Mouse (Mus musculus) A20 (cell line): Measurements from ENCODE around the gene Bpifa1.
"Not testable (repeated sequence)": the region's sequence is repeated elsewhere in the genome, so short reads cannot be mapped to it uniquely, and the experiment has no call there.

Source experiments
- DNase-seq: peaks from one replicate; pipeline ENCODE4 v3.0.0-alpha.2; 2011; ENCODE audit warnings: low read depth, low spot score

Bpifa1 gene

DNA sequence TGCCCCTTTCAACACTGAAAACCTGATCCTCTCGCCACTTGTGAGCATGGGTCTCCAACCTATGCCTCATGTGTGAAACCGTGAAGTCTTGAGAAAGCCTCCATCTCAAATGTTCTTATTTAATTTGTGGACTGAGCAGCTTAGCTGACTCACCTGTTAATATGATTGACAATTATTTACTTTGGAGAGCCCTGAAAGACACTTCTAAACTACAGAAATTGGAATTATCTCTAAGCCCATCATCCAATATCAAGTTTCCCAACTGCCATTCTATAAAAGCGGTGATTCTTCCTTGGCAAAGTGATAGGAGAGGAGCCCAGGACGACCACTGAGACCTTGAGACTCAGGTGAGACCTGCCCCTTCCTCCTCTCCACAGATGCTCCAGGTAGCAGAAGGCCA lies at the start of gene Bpifa1:
Gene Bpifa1, plus strand, starts transcription at position 301 of the 400 bp plus-strand sequence.
- DNase-seq, result no peak

GRCm38 (mm10) chr2:154097734-154098133 lies 44.9 kb upstream of the Bpifa1 start:
- DNase-seq, result peak; percentile 31

GRCm38 (mm10) chr2:154117381-154117780 lies 25.3 kb upstream of the Bpifa1 start:
- no peak for DNase-seq

- no peak for DNase-seq
Measured at GRCm38 (mm10) chr2:154130120-154130519, 12.6 kb upstream of the Bpifa1 start, which contains the start of gene Bpifa3. Gene Bpifa3, plus strand, starts transcription at chr2:154130336.

- DNase-seq, result no peak
Measured at GRCm38 (mm10) chr2:154143735-154144134, 1.1 kb downstream of the Bpifa1 start.

GRCm38 (mm10) chr2:154147496-154147895 lies 4.8 kb downstream of the Bpifa1 start:
- DNase-seq, result no peak

GRCm38 (mm10) chr2:154158433-154158832 lies 15.8 kb downstream of the Bpifa1 start:
- peak; percentile 65 for DNase-seq

DNA sequence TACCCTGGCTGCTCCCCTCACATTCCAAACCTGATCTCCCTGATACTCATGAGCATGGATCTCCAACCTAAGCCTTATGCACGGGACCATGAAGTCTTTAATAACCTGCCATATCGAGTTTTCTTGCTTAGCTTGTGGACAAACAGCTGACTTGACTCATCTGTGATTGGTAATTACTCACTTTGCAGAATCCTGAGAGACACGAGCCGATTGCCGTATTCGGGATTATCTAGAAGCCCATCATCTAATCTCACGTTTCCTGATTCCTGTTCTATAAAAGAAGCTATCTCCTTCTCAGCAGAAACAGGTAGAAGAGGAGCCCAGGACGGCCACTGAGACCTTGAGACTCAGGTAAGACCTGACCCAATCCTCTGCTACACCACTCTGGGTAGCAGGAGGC lies 19.6 kb downstream of the Bpifa1 start, which contains the start of gene Bpifa5:
Gene Bpifa5, plus strand, starts transcription at position 301 of the 400 bp plus-strand sequence.
- DNase-seq, result no peak

DNA sequence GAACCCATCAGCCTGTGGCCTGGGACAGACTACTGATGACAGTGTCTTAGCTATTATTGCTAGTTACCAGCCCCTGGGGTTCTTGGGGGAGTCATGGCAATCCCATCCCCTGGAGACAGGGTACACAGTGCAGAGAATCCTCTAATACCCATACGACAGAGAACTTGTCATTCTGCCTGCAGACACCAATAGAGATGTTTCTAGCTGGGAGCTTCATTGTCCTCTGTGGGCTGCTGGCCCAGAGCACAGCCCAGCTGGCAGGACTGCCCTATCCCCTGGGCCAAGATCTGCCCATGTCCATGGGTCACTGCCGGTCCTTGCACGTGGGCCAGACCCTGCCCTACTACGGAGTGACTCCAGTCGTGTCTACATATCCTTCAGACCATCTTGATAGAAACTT lies 20.6 kb downstream of the Bpifa1 start:
- DNase-seq, result no peak

DNA sequence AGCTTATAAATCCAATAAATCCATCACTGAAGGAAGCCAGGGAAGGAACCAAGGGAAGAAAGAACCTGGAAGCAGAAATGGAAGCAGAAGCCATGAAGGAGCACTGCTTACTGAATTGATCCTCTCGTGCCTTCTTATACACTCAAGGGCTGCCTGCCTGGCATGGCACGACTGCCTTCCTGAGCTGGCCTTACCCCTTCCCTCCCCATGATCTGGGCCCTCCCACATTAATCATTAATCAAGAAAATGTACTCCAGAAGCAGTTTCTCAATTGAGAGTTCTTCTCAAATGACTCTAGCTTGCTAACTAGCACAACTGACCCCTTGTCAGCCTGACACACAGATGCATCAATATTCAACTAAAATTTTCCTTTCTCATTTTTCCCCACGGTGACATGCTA lies 26.5 kb downstream of the Bpifa1 start:
- DNase-seq, result no peak

DNA sequence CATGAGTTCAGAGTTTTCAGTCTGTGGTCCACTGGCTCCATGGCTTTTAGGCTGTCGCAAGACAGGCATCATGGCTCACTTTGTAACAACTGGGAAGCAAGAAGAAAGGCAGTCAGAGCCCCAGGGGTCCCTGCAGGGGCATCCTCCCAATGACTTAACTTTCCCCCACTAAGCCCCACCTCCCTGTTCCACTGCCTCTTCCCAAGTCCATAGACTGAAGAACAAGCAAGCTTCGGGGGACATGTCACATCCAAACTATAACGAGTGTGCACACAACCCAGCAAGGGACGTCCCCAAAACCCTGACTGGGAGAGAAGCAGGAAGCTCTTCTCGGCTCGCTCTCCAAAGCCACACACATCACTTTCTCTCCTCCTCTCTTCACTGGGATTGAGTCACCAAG lies 28.9 kb downstream of the Bpifa1 start:
- no peak for DNase-seq

DNA sequence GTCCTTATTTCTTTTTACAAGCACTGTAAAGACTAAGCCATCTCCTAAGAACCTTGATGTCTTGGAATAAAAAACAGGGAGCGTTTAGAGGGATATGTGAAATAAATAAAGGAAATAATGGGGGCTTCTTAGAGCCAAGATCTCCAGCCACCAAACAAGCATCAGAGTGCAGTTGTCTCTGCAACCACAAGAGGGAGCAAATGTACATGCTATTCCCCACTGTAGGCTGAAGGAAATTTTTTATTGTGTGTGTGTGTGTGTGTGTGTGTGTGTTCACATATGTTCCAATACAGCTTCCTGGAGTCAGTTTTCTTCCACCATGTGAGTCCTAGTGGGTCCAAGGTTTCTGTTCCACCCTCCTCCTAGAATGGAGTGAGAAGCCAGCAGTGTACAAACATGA lies 30.6 kb downstream of the Bpifa1 start:
- DNase-seq, result peak; percentile 35

DNA sequence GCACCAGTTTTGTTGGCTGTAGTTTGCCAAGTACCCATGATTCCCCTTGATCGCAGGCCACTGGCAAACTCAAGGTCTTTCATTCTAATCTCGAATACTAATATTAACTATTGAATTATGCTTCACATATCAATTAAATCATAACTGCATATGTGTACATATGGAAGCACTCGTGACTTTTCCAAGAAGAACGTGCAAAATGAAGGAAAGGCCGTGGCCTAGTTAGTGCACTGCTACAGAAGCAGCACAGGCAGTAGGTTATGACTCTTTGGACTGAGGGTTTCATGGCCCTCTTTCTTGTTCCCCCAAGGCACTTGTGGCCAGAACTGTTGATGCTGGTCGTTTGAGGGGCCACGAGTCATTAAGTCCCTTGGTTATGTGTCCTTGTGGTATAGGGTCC lies 39.2 kb downstream of the Bpifa1 start:
- DNase-seq, result not testable (repeated sequence)

DNA sequence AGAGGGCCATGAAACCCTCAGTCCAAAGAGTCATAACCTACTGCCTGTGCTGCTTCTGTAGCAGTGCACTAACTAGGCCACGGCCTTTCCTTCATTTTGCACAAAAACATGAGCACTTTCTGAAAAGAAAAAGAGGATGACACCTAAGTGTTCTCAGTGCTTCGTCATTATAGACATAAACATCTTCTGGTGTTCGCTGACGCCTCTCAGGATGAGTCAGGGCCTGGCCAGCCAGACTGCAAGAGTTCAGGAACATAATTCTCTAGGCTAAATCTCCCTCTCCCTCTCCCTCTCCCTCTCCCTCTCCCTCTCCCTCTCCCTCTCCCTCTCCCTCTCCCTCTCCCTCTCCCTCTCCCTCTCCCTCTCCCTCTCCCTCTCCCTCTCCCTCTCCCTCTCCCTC lies 40.4 kb downstream of the Bpifa1 start:
- DNase-seq, result not testable (repeated sequence)

DNA sequence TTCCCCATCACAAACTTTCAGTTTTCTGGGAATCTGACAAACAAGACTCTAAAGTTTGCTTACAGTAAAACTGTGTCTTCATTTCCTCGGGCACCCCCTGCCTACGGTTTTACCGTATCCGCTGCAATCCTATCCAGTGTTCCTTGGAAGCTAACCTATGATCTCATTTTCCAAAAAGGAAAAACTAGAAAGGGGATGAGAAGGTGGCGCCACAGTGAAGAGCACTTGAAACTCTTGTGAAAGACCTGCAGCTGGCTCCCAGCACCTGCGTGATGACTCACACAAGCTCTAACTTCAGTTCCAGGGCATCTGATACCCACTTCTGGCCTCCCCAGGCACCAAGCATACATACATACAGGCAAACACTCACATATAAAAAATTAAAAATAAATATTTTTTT lies 42.6 kb downstream of the Bpifa1 start:
- no peak for DNase-seq

GRCm38 (mm10) chr2:154185748-154186147 lies 43.1 kb downstream of the Bpifa1 start:
- no peak for DNase-seq

DNA sequence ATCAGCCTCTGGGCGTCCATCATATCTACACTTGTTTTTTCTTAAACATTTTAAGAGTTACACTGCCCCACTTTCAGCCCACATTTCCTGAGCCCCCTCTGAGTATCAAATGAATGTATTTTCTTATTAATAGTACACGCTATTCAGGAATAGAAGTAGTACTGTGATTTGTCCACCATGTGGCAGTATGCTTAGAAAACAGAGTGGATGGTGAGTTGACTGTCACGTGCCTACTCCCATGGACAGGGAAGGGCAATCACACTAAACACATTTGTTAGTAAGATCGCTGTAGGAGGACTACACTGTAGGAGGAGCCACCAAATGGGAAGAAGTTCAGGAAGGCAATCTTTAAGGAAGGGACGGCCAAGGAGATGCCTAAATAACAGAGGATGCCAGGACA lies 44.8 kb downstream of the Bpifa1 start:
- DNase-seq, result peak; percentile 23

DNA sequence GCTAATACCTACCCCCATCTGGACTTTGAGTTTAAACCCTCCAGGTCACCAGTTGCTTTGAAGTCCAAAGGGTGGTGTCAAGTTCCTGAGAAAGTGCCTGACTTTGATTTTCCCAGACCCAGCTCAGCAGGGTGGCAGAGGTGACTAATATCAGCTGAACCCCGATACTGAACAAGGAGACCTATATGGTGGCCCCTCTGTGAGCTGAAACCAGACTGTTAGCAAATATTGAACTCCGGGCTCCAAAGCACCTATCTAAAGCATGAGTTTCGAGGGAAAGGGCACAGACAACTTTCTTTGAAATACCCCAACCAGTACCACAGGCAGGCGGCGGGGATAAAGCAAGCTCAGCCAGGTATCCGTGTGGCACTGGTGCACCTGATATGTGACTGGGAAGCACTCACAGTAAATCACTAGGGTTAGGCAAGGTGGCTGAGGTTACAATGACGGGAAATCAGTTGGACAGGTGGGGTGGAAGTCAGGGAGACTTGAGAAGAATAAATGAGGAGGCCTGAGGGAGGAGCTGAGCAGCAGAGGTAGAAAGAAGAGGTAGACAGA lies 47.3 kb downstream of the Bpifa1 start:
- DNase-seq, result no peak

GRCm38 (mm10) chr2:154190546-154191258 lies 48.0 kb downstream of the Bpifa1 start, which contains the start of gene Bpifb1:
Gene Bpifb1, plus strand, starts transcription at chr2:154190818.
- DNase-seq, result no peak

DNA sequence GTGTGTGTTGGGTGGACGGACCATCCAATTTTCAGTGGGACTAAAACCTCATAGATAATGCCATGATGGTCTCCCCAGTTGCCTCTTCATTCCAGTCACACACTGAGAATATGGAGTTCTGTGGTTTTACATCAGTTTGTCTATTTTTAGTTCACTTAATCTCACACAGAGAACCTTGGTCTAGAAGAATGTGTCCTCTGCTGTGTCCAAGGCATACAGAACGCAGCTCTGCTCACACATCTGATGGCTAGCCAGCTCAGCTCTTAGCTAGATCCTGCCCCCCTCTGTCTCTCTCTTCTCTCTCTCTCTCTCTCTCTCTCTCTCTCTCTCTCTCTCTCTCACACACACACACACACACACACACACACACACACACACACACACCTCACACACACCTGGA lies 49.5 kb downstream of the Bpifa1 start:
- DNase-seq, result no peak

DNA sequence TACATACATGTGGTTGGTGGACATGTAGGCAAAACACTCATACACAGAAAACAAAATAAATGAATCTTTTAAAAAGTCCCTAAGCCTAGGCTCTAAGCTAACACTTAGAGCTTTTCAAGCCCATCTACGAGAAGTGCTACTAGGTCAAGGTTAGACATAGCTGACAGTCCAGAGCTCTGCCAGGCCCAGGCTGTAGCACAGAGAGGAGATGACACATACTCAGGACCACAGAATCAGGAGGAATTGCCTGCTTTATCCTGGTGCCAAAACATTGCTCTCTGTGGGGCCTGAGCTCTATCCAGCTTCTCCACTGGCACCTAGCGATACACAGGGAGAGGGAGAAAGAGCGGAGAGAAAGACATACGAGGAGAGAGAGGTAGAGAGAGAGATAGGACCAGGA lies 50.4 kb downstream of the Bpifa1 start:
- DNase-seq, result no peak

DNA sequence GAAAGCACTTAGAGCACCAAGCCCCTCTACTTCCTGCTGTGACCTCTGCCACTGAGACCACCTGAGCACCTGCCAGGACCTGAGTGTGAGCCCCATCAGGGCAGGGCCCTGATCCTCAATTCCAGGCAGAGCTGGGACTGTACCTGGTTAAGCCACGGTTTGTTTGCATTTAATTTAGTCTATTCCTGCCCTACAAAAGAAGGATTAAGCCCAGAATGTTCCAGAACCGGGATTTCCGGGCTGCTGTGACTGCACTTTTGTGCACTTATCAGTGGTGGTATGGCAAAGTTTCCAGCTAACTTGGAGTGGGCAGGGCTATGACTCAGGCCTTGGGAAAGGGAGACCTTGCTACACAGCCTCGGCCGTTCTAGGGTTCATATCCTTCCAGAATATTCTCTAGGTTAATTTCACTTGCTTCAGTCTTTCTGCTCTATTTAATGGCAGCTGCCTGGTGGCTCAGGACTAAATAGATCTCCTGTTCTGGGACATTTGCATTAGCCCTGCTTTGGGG lies 51.4 kb downstream of the Bpifa1 start:
- DNase-seq, result no peak

DNA sequence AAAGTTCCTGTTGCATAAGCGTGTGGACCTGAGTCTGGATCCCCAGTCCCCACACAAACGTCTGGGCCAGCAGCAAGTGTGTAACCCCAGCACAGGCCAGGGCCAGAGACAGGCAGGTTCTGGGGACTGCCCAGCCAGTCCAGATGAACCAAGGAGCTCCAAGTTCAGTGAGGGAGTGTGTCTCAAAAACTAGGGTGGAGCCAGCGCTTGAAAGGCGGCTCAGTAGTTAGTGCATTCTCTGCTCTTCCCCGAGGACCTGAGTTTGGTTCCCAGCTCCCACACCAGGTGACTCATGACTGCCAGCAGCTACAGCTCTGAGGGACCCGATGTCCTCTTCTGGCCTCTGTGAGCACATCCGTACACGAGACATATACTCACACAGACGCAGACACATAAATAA lies 54.4 kb downstream of the Bpifa1 start:
- no peak for DNase-seq
